Mouse (Mus musculus): ENCODE measurements at regions not wholly inside any gene's neighbourhood (a gene's known extent, or its start where the extent isn't known, plus 50 kb on each side); places are given as distances from the start of the nearest gene placed in this dataset.

GRCm38 (mm10) chr10:23711416-23712171 lies 75.5 kb downstream of the Rps12 start:
- TF ChIP-seq ZC3H11A (IDR thresholded peaks at IDR 0.05; ENCODE audit: borderline replicate concordance, low read depth, low read length) (no peak), MAFK (IDR thresholded peaks at IDR 0.05; ENCODE audit: insufficient read depth, low read depth, low read length) (no peak), ZNF384 (IDR thresholded peaks at IDR 0.05; ENCODE audit: low read depth, low read length) (no peak)

Data from ES-E14 (cell line).